Mouse (Mus musculus): ENCODE data around the gene Ganc. TPM values are rescaled to one million over a fixed set of nuclear protein-coding genes. Genes with fewer than 3 reads are reported as not detected.
A peak's percentile ranks its signal among the peaks of the same experiment; 100 is the strongest.

The Ganc gene
- polyA plus RNA-seq, 1 experiment from 2014 or later = 7.7 TPM

- Histone ChIP-seq H3K4me3 (replicated peaks) (peak within 1 kb of the TSS; percentile 94), H3K9me3 (no peaks in the 10 kb centered on the region; the same call in 1 of the 2 replicates), H3K27me3 (replicated peaks) (no peaks in the 10 kb centered on the region), H3K9ac (peak within 1 kb of the TSS; percentile 57), H3K4me2 (peak within 1 kb of the TSS; percentile 75), H3K4me1 (peaks cover 8% of the 10 kb centered on the region; the same call in 1 of the 2 replicates), H3K36me3 (no peaks in the 10 kb centered on the region), H3K27ac (peak within 1 kb of the TSS; percentile 94)
- peak; percentile 99 for ATAC-seq (ENCODE audit: insufficient read depth, low FRiP score, low read depth)
- WGBS = under 1% methylated on average over 34 of the region's 34 CpGs
These were observed 508 bp downstream of the Ganc start, which contains the start of gene Tmem87a for GRCm38 (mm10) chr2:120403986-120404822. TSS of gene Tmem87a (minus strand) at chr2:120404113.

- H3K9me3 ChIP-seq = no peaks in the 10 kb centered on the region; the same call in 1 of the 2 replicates
- ATAC-seq (ENCODE audit: insufficient read depth, low FRiP score, low read depth) = no peak
- H3K4me2 ChIP-seq = peak overlapping the region; percentile 75
- H3K36me3 ChIP-seq = no peaks in the 10 kb centered on the region
- peak overlapping the region; percentile 94 for H3K27ac ChIP-seq
- peaks cover 8% of the 10 kb centered on the region; the same call in 1 of the 2 replicates for H3K4me1 ChIP-seq
- no peaks in the 10 kb centered on the region for H3K27me3 ChIP-seq (replicated peaks)
- WGBS = 17% methylated on average over 14 of the region's 14 CpGs
- peak overlapping the region; percentile 45; the same call in 1 of the 2 replicates for H3K9ac ChIP-seq
- H3K4me3 ChIP-seq (replicated peaks) = peak overlapping the region; percentile 94
These were observed 1.4 kb downstream of the Ganc start for GRCm38 (mm10) chr2:120404823-120405765.

- H3K9ac ChIP-seq = no peak overlapping the region
- no peak overlapping the region for H3K27ac ChIP-seq
- H3K36me3 ChIP-seq = no peaks in the 10 kb centered on the region
- no peaks in the 10 kb centered on the region; the same call in 1 of the 2 replicates for H3K9me3 ChIP-seq
- H3K4me1 ChIP-seq = no peaks in the 10 kb centered on the region
- WGBS = 87% methylated on average over 3 of the region's 3 CpGs
- no peak overlapping the region for H3K4me2 ChIP-seq
- peak; percentile 68; the same call in 1 of the 2 replicates for ATAC-seq (ENCODE audit: insufficient read depth, low FRiP score, low read depth)
- no peaks in the 10 kb centered on the region for H3K27me3 ChIP-seq (replicated peaks)
- no peak overlapping the region for H3K4me3 ChIP-seq (replicated peaks)
These were observed 7.5 kb downstream of the Ganc start for GRCm38 (mm10) chr2:120411096-120411628.

- no peaks in the 10 kb centered on the region for H3K9me3 ChIP-seq
- H3K27ac ChIP-seq = no peak overlapping the region
- H3K4me3 ChIP-seq (replicated peaks) = no peak overlapping the region
- no peak overlapping the region for H3K9ac ChIP-seq
- no peaks in the 10 kb centered on the region for H3K36me3 ChIP-seq
- no peak for ATAC-seq (ENCODE audit: insufficient read depth, low FRiP score, low read depth)
- no peaks in the 10 kb centered on the region for H3K4me1 ChIP-seq
- H3K4me2 ChIP-seq = no peak overlapping the region
- H3K27me3 ChIP-seq (replicated peaks) = no peaks in the 10 kb centered on the region
These were observed 10.4 kb downstream of the Ganc start for GRCm38 (mm10) chr2:120414113-120414512.

- ATAC-seq (ENCODE audit: insufficient read depth, low FRiP score, low read depth) = no peak
- Histone ChIP-seq H3K4me3 (replicated peaks) (no peak overlapping the region), H3K4me2 (no peak overlapping the region), H3K36me3 (no peaks in the 10 kb centered on the region), H3K9ac (no peak overlapping the region), H3K27ac (no peak overlapping the region), H3K4me1 (no peaks in the 10 kb centered on the region), H3K27me3 (replicated peaks) (no peaks in the 10 kb centered on the region), H3K9me3 (no peaks in the 10 kb centered on the region)
- WGBS = 51% methylated on average over 1 of the region's 1 CpGs
These were observed 11.2 kb downstream of the Ganc start for GRCm38 (mm10) chr2:120414738-120415414.

GRCm38 (mm10) chr2:120424386-120424785 is 20.7 kb downstream of the Ganc start:
- Histone ChIP-seq H3K9ac (no peak overlapping the region), H3K4me1 (no peaks in the 10 kb centered on the region), H3K9me3 (no peaks in the 10 kb centered on the region), H3K27me3 (replicated peaks) (no peaks in the 10 kb centered on the region), H3K4me2 (no peak overlapping the region), H3K36me3 (no peaks in the 10 kb centered on the region), H3K4me3 (replicated peaks) (no peak overlapping the region), H3K27ac (no peak overlapping the region)
- WGBS = 78% methylated on average over 5 of the region's 5 CpGs
- ATAC-seq (ENCODE audit: insufficient read depth, low FRiP score, low read depth) = no peak

- no peak for ATAC-seq (ENCODE audit: insufficient read depth, low FRiP score, low read depth)
These were observed 40.8 kb downstream of the Ganc start for GRCm38 (mm10) chr2:120444486-120444885.

GRCm38 (mm10) chr2:120446373-120446772 is 42.7 kb downstream of the Ganc start:
- no peaks in the 10 kb centered on the region for H3K27me3 ChIP-seq (replicated peaks)
- H3K4me2 ChIP-seq = no peak overlapping the region
- no peaks in the 10 kb centered on the region for H3K36me3 ChIP-seq
- 70% methylated on average over 10 of the region's 10 CpGs for WGBS
- ATAC-seq (ENCODE audit: insufficient read depth, low FRiP score, low read depth) = peak; percentile 83
- H3K9ac ChIP-seq = no peak overlapping the region
- no peak overlapping the region for H3K4me3 ChIP-seq (replicated peaks)
- no peaks in the 10 kb centered on the region for H3K4me1 ChIP-seq
- no peaks in the 10 kb centered on the region for H3K9me3 ChIP-seq
- no peak overlapping the region for H3K27ac ChIP-seq

More at GRCm38 (mm10) chr2:120444486-120444885, 40.8 kb downstream of the Ganc start:
- Histone ChIP-seq H3K36me3 (no peaks in the 10 kb centered on the region), H3K4me1 (no peaks in the 10 kb centered on the region), H3K27me3 (replicated peaks) (no peaks in the 10 kb centered on the region), H3K9ac (no peak overlapping the region), H3K9me3 (no peaks in the 10 kb centered on the region), H3K4me3 (replicated peaks) (no peak overlapping the region), H3K4me2 (no peak overlapping the region), H3K27ac (no peak overlapping the region)
- WGBS = 91% methylated on average over 1 of the region's 1 CpGs

GRCm38 (mm10) chr2:120447306-120447705 is 43.6 kb downstream of the Ganc start:
- no peaks in the 10 kb centered on the region for H3K4me1 ChIP-seq
- no peaks in the 10 kb centered on the region for H3K36me3 ChIP-seq
- WGBS = 95% methylated on average over 1 of the region's 1 CpGs
- H3K4me3 ChIP-seq (replicated peaks) = no peak overlapping the region
- no peak overlapping the region for H3K4me2 ChIP-seq
- no peak overlapping the region for H3K9ac ChIP-seq
- no peaks in the 10 kb centered on the region for H3K27me3 ChIP-seq (replicated peaks)
- no peaks in the 10 kb centered on the region for H3K9me3 ChIP-seq
- no peak overlapping the region for H3K27ac ChIP-seq
- ATAC-seq (ENCODE audit: insufficient read depth, low FRiP score, low read depth) = no peak

- H3K4me2 ChIP-seq = no peak overlapping the region
- no peak overlapping the region for H3K4me3 ChIP-seq (replicated peaks)
- H3K9me3 ChIP-seq = no peaks in the 10 kb centered on the region
- H3K36me3 ChIP-seq = no peaks in the 10 kb centered on the region
- WGBS = 74% methylated on average over 6 of the region's 6 CpGs
- no peaks in the 10 kb centered on the region for H3K4me1 ChIP-seq
- no peak for ATAC-seq (ENCODE audit: insufficient read depth, low FRiP score, low read depth)
- no peak overlapping the region for H3K9ac ChIP-seq
- no peaks in the 10 kb centered on the region for H3K27me3 ChIP-seq (replicated peaks)
- H3K27ac ChIP-seq = no peak overlapping the region
These were observed 47.0 kb downstream of the Ganc start for GRCm38 (mm10) chr2:120450724-120451123.

- no peaks in the 10 kb centered on the region for H3K27me3 ChIP-seq (replicated peaks)
- no peaks in the 10 kb centered on the region for H3K4me1 ChIP-seq
- H3K9me3 ChIP-seq = no peaks in the 10 kb centered on the region
- no peak overlapping the region for H3K9ac ChIP-seq
- H3K4me2 ChIP-seq = no peak overlapping the region
- no peak overlapping the region for H3K27ac ChIP-seq
- no peak overlapping the region for H3K4me3 ChIP-seq (replicated peaks)
- WGBS = 60% methylated on average over 4 of the region's 4 CpGs
- ATAC-seq (ENCODE audit: insufficient read depth, low FRiP score, low read depth) = no peak
- no peaks in the 10 kb centered on the region for H3K36me3 ChIP-seq
These were observed 48.9 kb downstream of the Ganc start for GRCm38 (mm10) chr2:120452600-120452999.
